Mouse (Mus musculus): Measurements from ENCODE around the gene Macrod1.

DNA sequence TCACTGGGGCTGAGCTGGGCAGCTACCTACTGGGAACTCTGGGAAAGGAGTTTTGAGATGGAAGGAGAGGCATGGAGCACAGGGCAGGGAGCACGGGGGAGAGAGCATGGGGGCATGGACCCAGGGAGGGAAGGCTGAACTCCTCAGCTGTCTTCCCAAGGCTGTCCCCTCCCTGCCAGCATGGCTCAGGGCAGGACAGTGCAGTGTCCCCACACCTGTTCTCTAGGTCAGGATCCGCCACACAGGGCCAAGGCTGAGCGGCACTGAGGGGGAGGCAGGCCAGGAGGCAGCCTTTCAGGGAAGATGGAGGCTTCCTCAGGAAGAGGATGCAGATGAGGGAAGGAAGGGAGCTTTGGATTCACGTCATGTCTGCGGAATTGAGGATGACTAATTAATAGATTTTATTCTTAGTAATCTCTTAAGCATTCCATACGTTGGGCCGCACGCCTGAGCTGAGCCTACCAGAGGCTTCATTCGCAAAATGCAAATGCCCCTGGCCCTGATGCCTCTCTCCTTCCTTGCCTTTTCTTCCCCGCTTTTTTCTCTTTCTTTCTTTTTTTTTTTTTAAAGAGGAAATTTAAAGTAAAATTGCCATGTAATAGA is 34.9 kb downstream of the Macrod1 start:
- no peak for TF ChIP-seq POLR2A (IDR thresholded peaks at IDR 0.05; ENCODE audit: borderline replicate concordance, insufficient read depth, low read length)
- no peak for TF ChIP-seq CTCF (IDR thresholded peaks at IDR 0.05; ENCODE audit: borderline replicate concordance, insufficient read depth, low read depth, low read length)
